Mouse (Mus musculus) embryonic fibroblast, embryonic 13.5 days (primary cell): ENCODE measurements around the gene Zfp119b.

ENCODE experiments used
- CTCF ChIP-seq: IDR thresholded peaks from 2 replicates; pipeline ENCODE4 v1.5.1; 2011; ENCODE audit warnings: mild to moderate bottlenecking, control low read depth, low read length, moderate library complexity, borderline replicate concordance; ENCODE audit not compliant: insufficient read depth
- POLR2A ChIP-seq: IDR thresholded peaks from 2 replicates; pipeline ENCODE4 v1.6.1; 2011; ENCODE audit warnings: low read depth, mild to moderate bottlenecking, control low read depth, low read length, moderate library complexity

DNA sequence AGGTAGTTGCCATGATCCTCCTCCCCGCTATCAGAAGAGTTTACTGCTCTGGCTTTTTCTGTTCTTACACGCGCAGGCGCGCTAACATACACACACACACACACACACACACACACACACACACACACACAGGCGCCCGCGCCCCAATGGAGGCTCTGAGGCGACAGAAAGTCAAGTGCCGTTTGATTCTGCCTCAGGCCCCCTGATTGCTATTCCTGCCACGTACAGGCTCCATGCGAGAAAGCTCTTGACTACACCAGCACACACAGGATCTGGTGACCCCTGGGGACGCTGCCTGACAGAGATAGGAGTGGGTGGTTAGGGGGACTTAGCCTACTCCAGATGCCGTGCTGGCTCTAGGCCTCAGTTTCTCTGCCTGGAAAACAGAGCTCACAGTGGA is 20.3 kb upstream of the Zfp119b start:
- TF ChIP-seq CTCF: no peak
- TF ChIP-seq POLR2A: no peak
